Mouse (Mus musculus): ENCODE data around the gene Nhp2.
"Not testable (repeated sequence)": the region's sequence is repeated elsewhere in the genome, so short reads cannot be mapped to it uniquely, and the experiment has no call there.

The Nhp2 gene

DNA sequence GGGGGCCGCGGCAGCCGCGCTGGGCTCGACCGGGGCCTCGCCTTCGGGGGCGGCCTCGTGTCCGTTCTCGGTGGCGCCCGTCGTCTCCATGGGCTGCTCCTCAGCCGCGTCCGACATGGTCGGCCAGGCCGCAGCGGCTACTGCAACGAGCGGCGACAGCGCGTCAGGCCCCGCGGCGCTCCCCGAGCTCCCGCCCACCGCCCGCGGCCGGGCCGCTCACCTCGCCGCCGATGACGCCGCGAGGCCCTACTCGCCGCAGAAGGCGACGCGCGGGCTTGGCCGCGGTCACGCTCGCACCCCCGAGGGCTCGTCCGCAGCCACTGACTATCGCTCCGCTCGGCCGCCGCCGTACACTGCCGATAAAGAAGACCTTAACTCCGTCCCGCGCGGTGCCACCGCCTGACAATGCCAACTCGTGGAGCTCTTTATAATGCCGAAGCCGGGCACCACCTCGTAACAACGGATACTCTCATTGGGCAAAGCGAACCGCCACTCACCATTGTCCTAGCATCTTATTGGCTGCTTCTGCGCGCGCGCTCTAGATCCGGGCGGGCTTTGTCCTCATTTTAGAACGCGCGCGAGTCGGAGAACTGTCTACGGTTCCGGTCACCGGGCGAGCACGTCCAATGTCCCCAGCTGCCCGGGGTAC is 13.0 kb upstream of the Nhp2 start, which contains the start of gene Hnrnpab:
Gene Hnrnpab, minus strand, starts transcription at position 401 of the 649 bp plus-strand sequence.
- peak; percentile 89 for DNase-seq (ENCODE audit: low read depth, low spot score)

- no peak for DNase-seq (ENCODE audit: low read depth, low spot score)
These were observed 12.3 kb upstream of the Nhp2 start for GRCm38 (mm10) chr11:51607096-51607738.

DNA sequence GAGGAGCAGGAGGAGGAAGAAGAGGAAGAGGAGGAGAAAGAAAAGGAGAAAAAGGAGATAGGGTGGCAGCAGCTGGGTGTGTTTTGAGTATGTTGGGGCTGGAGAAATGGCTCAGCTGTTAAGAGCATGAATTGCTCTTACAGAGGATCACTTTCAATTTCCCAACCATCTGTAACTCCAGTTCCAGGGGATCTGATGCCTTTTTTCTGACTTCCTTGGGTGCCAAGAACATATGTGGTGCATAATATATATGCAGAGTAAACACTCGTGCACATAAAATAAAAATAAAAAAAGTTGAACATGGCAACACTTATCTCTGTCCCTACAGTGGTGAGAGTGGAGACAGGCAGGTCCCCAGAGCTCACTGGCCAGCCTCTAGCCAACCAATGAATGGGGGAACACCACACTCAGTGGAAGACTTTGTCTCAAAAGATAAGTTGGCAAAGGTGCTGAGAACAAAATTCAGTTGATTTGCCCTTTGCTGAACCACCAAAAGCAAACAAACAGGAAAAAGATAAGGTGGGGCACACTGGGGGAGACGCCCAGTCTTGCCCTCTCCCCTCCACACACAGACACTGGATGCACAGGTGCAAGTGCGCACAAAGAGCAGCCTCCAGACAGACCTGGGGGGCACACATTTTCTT is 10.1 kb upstream of the Nhp2 start:
- DNase-seq (ENCODE audit: low read depth, low spot score) = no peak

DNA sequence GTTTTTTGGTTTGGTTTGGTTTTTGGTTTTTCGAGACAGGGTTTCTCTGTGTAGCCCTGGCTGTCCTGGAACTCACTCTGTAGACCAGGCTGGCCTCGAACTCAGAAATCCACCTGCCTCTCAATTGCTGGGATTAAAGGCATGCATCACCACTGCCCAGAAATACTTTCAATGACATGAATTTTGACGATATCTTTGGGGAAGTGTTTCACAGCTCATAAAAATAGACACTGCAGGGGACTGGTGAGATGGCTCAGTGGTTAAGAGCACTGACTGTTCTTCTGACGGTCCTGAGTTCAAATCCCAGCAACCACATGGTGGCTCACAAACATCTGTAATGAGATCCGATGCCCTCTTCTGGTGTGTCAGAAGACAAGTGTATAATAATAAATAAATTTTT is 9.6 kb upstream of the Nhp2 start:
- DNase-seq (ENCODE audit: low read depth, low spot score) = not testable (repeated sequence)

DNA sequence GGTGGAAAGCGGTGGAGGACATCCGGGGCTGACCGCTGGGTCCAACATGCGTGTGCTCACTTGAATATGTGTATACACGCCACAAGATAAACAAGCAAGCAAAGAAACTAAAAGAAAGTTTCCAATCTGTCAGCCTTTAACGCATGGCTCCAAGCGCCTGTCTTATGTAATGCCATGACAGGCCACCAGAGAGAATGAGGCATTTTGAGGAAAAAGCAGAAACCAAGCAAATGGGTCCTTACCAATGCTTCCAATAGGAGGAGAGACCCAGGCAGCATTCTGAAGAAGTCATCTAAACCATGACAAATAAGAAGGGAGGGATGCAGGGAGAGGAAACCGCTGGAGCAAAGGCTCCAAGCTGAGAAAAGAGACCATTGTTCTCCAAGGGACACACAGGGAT is 5.3 kb upstream of the Nhp2 start:
- DNase-seq (ENCODE audit: low read depth, low spot score) = no peak

DNA sequence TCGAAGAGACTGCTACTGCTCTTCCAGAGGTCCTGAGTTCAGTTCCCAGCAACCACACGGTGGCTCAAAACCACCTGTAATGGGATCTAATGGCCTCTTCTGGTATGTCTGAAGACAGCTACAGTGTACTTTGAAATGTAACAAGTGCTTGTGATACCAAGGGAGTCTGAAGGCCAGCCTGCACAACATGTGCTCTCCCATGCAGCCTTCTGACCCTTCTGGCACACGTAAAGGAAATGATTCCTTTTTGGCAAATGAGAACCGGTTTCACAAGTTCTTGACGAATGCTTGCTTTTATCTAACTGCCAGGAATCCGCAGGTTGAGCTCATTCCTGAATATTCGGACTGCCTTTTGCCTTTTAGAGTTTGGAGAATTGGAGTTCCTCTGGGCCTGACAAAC is 4.4 kb upstream of the Nhp2 start:
- no peak for DNase-seq (ENCODE audit: low read depth, low spot score)

DNA sequence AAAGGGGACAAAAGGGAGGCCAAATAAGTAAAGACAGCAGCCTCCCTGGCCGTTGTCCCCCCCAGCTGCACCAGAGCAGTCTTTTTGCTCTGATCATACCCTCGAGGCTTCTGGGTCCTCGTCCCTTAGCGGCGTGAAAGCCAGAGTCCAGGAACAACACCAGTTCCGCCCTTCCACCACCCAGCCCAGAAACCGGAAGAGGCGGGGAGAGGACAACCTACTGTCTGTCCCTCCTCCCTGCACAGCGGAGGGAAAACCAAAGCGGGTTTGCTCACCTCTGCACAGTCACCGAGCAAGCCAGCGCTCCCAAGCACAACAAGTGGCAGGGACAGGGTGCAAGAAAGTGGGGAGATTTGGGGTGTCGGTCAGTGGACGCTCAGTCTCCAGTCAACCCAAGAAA is 3.9 kb upstream of the Nhp2 start:
- DNase-seq (ENCODE audit: low read depth, low spot score) = no peak

- not testable (repeated sequence) for DNase-seq (ENCODE audit: low read depth, low spot score)
These were observed 3.4 kb upstream of the Nhp2 start for GRCm38 (mm10) chr11:51616113-51616512.

DNA sequence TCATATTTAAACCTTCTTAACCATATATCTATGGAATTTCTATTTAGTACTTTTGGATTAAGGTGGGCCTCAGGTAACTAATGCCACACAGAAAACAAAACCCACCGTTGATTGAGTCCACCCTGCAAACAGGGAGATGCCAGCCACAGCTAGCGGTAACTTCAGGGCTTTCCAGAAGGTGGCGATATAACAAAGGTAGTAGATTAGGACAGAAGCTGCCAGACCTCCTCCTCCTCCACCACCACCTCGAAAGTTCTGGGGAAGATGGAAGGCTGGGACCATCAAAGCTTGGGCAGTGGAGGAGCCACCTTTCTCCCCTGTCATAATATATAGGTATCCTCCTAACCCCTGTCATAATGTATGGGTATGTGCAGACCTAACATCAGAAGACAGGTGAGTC is 1.8 kb upstream of the Nhp2 start:
- DNase-seq (ENCODE audit: low read depth, low spot score) = no peak

DNA sequence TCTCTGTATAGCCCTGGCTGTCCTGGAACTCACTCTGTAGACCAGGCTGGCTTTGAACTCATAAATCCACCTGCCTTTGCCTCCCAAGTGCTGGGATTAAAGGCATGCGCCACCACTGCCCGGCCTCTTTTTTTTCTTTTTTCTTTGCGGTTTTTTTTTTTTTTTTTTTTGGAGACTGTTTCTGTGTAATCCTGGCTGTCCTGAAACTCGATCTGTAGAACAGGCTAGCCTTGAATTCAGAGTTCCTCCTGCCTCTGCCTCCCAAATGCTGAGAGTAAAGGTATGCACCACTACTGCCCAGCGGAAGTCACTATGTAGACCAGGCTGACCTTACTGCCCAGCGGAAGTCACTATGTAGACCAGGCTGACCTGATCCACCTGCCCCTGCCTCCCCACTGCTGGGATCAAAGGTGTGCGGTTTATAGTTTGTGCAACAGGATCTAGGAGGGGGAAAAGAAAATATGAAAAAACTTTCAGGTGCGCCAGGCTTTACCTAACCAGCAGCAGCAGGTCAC is 584 bp upstream of the Nhp2 start:
- no peak for DNase-seq (ENCODE audit: low read depth, low spot score)

- no peak for DNase-seq (ENCODE audit: low read depth, low spot score)
These were observed 549 bp downstream of the Nhp2 start for GRCm38 (mm10) chr11:51620084-51620483.

DNA sequence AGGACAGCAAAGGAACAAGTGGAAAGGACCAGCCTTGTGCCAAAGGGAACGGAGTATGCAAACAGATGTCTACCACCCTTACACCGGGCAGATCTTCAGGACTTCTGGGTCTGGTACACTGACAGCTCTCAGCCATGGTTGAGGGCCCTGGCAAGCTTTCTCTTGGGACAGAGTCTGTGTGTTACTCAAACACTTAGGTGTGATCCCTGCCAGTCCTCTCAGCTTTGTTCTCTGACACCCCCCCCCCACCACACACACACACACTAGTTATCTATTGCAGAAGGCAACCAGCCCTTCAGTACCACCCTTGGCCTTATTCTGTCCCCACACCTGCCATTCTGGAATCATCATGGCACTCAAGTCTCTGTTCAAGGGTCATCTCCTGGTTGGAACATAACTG is 2.2 kb downstream of the Nhp2 start:
- no peak for DNase-seq (ENCODE audit: low read depth, low spot score)

GRCm38 (mm10) chr11:51622971-51623491 is 3.5 kb downstream of the Nhp2 start:
- DNase-seq (ENCODE audit: low read depth, low spot score) = no peak

- DNase-seq (ENCODE audit: low read depth, low spot score) = no peak
These were observed 5.8 kb downstream of the Nhp2 start for GRCm38 (mm10) chr11:51625187-51625820.

- DNase-seq (ENCODE audit: low read depth, low spot score) = no peak
These were observed 7.9 kb downstream of the Nhp2 start for GRCm38 (mm10) chr11:51627425-51627824.

DNA sequence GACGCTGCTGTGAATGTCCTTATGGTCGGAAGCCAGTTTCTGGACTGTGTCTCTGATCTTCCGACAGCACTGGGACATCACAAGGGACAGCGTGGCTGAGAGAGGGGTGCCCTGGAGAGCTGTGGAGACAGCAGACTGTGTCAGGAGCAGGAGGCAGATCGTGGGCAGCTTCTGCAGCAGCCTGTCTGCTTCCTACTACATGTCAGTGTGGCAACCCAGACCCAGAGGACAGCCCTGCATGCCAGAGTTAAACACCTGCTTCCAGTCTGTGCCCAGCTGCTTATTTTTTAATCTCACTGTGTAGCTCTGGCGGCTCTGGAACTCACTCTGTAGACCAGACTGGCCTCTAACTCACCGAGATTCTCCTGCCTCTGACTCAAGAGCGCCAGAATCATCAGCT is 8.4 kb downstream of the Nhp2 start:
- no peak for DNase-seq (ENCODE audit: low read depth, low spot score)

GRCm38 (mm10) chr11:51629651-51630314 is 10.2 kb downstream of the Nhp2 start:
- DNase-seq (ENCODE audit: low read depth, low spot score) = no peak

DNA sequence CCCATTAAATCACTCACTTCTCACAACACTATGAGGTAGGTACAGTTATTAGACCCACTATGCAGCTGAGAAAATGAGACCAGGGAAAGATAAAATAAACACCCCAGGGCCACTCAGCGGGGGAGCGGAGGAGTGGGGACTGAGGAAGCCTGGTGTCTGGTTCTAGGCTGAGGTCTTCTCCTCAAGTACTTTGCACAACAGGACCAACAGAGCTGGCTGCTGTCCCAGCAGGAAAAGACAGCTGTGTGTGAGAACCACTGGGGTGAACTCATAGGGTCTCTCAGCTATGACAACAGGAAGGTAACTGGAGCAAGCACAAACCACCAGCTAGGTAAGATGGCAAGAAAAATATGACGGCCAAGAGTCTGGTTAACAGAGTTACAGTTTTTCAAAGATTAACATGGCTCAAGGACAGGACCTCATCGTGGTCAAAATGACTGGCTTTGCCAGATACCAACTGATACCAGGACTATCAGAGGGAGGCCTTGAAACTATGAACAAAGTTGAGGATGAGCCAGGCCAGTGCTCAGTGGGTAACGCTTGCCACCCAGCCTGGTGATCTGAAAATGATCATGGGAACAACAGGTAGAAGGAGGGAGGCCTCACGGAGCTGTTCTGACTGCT is 12.7 kb downstream of the Nhp2 start:
- no peak for DNase-seq (ENCODE audit: low read depth, low spot score)

- DNase-seq (ENCODE audit: low read depth, low spot score) = not testable (repeated sequence)
These were observed 13.7 kb downstream of the Nhp2 start for GRCm38 (mm10) chr11:51633200-51633599.

GRCm38 (mm10) chr11:51633721-51634120 is 14.2 kb downstream of the Nhp2 start:
- no peak for DNase-seq (ENCODE audit: low read depth, low spot score)

DNA sequence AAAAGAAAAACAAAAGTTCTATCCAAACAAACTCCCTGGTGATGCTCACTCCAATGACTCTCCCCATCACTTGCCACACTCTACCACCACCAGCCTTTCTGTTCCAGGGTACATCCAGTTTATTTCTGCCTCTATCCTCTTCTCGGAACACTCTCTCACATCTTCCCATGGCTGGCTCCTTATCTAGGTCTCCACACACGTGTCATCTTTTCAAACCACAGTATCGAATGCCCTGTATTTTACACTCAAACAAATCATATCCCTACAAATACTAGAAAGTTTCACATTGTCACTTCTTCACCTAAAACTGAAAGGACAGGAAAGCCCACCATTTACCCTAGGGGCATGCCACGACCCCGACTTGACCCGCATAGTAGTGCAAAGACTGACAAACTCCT is 15.6 kb downstream of the Nhp2 start:
- DNase-seq (ENCODE audit: low read depth, low spot score) = no peak
